Mouse (Mus musculus): ENCODE results near the gene Gmppb. TPM values are rescaled to one million over a fixed set of nuclear protein-coding genes. Genes with fewer than 3 reads are reported as not detected.

The Gmppb gene
- polyA plus RNA-seq, 1 experiment from 2014 or later, result 18.5 TPM

- ATAC-seq, result peak; percentile 15
- Histone ChIP-seq H3K36me3 (peaks cover 64% of the 10 kb centered on the region), H3K27ac (no peak within 1 kb of the TSS), H3K4me2 (replicated peaks) (peak within 1 kb of the TSS; percentile 28), H3K4me1 (replicated peaks) (peaks cover 29% of the 10 kb centered on the region), H3K9me3 (no peaks in the 10 kb centered on the region), H3K4me3 (replicated peaks) (0 out of 2 replicates have a peak within 1 kb of the TSS, but pooled peaks have one; percentile 2), H3K9ac (replicated peaks) (no peak within 1 kb of the TSS), H3K27me3 (no peaks in the 10 kb centered on the region)
- WGBS, result 61% methylated on average over 20 of the region's 20 CpGs
Measured at GRCm38 (mm10) chr9:108052885-108053664, 4.0 kb downstream of the Gmppb start, which contains the start of gene Amigo3. Gene Amigo3 (plus strand): TSS chr9:108053159.

GRCm38 (mm10) chr9:108053665-108054225 lies 4.7 kb downstream of the Gmppb start:
- Histone ChIP-seq H3K27ac (no peak overlapping the region), H3K36me3 (peaks cover 70% of the 10 kb centered on the region)
- WGBS, result 92% methylated on average over 15 of the region's 15 CpGs

GRCm38 (mm10) chr9:108054331-108055040 lies 5.4 kb downstream of the Gmppb start:
- Histone ChIP-seq H3K4me2 (replicated peaks) (no peak overlapping the region), H3K36me3 (peaks cover 78% of the 10 kb centered on the region), H3K9me3 (no peaks in the 10 kb centered on the region), H3K9ac (replicated peaks) (no peak overlapping the region), H3K27ac (no peak overlapping the region), H3K4me3 (replicated peaks) (no peak overlapping the region), H3K4me1 (replicated peaks) (peaks cover 22% of the 10 kb centered on the region), H3K27me3 (no peaks in the 10 kb centered on the region)
- WGBS, result 91% methylated on average over 22 of the region's 22 CpGs
- ATAC-seq, result no peak

More at GRCm38 (mm10) chr9:108053665-108054225, 4.7 kb downstream of the Gmppb start:
- Histone ChIP-seq H3K9me3 (no peaks in the 10 kb centered on the region), H3K4me3 (replicated peaks) (no peak overlapping the region), H3K4me1 (replicated peaks) (peaks cover 23% of the 10 kb centered on the region), H3K4me2 (replicated peaks) (no peak overlapping the region), H3K27me3 (no peaks in the 10 kb centered on the region), H3K9ac (replicated peaks) (no peak overlapping the region)
- ATAC-seq, result no peak

- no peak for ATAC-seq
- H3K4me1 ChIP-seq (replicated peaks), result peaks cover 16% of the 10 kb centered on the region
- H3K36me3 ChIP-seq, result peaks cover 84% of the 10 kb centered on the region
- H3K27ac ChIP-seq, result no peak overlapping the region
- H3K27me3 ChIP-seq, result no peaks in the 10 kb centered on the region
- WGBS, result 82% methylated on average over 1 of the region's 1 CpGs
- no peak overlapping the region for H3K4me3 ChIP-seq (replicated peaks)
- H3K9ac ChIP-seq (replicated peaks), result no peak overlapping the region
- H3K4me2 ChIP-seq (replicated peaks), result no peak overlapping the region
- H3K9me3 ChIP-seq, result no peaks in the 10 kb centered on the region
Measured at GRCm38 (mm10) chr9:108055061-108055460, 6.0 kb downstream of the Gmppb start.

GRCm38 (mm10) chr9:108055661-108056237 lies 6.7 kb downstream of the Gmppb start:
- H3K4me3 ChIP-seq (replicated peaks), result no peak overlapping the region
- H3K4me1 ChIP-seq (replicated peaks), result peaks cover 12% of the 10 kb centered on the region
- peaks cover 85% of the 10 kb centered on the region for H3K36me3 ChIP-seq
- H3K4me2 ChIP-seq (replicated peaks), result no peak overlapping the region
- WGBS, result 91% methylated on average over 6 of the region's 6 CpGs
- H3K27ac ChIP-seq, result no peak overlapping the region
- no peaks in the 10 kb centered on the region for H3K27me3 ChIP-seq
- H3K9me3 ChIP-seq, result no peaks in the 10 kb centered on the region
- H3K9ac ChIP-seq (replicated peaks), result no peak overlapping the region
- no peak for ATAC-seq

GRCm38 (mm10) chr9:108056361-108057261 lies 7.6 kb downstream of the Gmppb start:
- Histone ChIP-seq H3K4me1 (replicated peaks) (peaks cover 12% of the 10 kb centered on the region), H3K27me3 (no peaks in the 10 kb centered on the region), H3K27ac (no peak overlapping the region), H3K9ac (replicated peaks) (no peak overlapping the region), H3K36me3 (peaks cover 80% of the 10 kb centered on the region), H3K9me3 (no peaks in the 10 kb centered on the region), H3K4me3 (replicated peaks) (no peak overlapping the region), H3K4me2 (replicated peaks) (no peak overlapping the region)
- no peak for ATAC-seq
- 80% methylated on average over 28 of the region's 28 CpGs for WGBS

- Histone ChIP-seq H3K4me1 (replicated peaks) (peaks cover 14% of the 10 kb centered on the region), H3K4me2 (replicated peaks) (no peak overlapping the region), H3K27ac (no peak overlapping the region), H3K9ac (replicated peaks) (no peak overlapping the region), H3K36me3 (peaks cover 80% of the 10 kb centered on the region), H3K27me3 (no peaks in the 10 kb centered on the region), H3K9me3 (no peaks in the 10 kb centered on the region), H3K4me3 (replicated peaks) (no peak overlapping the region)
- 91% methylated on average over 5 of the region's 5 CpGs for WGBS
- no peak for ATAC-seq
Measured at GRCm38 (mm10) chr9:108057262-108057562, 8.2 kb downstream of the Gmppb start.

GRCm38 (mm10) chr9:108058291-108058690 lies 9.2 kb downstream of the Gmppb start:
- H3K9me3 ChIP-seq, result no peaks in the 10 kb centered on the region
- peaks cover 91% of the 10 kb centered on the region for H3K36me3 ChIP-seq
- H3K27me3 ChIP-seq, result no peaks in the 10 kb centered on the region
- H3K4me3 ChIP-seq (replicated peaks), result no peak overlapping the region
- 90% methylated on average over 9 of the region's 9 CpGs for WGBS
- no peak overlapping the region for H3K27ac ChIP-seq
- H3K4me1 ChIP-seq (replicated peaks), result peaks cover 5% of the 10 kb centered on the region; the same call in 1 of the 2 replicates
- no peak overlapping the region for H3K4me2 ChIP-seq (replicated peaks)
- no peak overlapping the region for H3K9ac ChIP-seq (replicated peaks)
- no peak for ATAC-seq

- Histone ChIP-seq H3K27ac (no peak overlapping the region), H3K27me3 (no peaks in the 10 kb centered on the region), H3K9ac (replicated peaks) (no peak overlapping the region; the same call in 1 of the 2 replicates), H3K9me3 (no peaks in the 10 kb centered on the region), H3K4me3 (replicated peaks) (no peak overlapping the region), H3K36me3 (peaks cover 82% of the 10 kb centered on the region), H3K4me2 (replicated peaks) (no peak overlapping the region), H3K4me1 (replicated peaks) (0 out of 2 replicates have a peak, but pooled peaks cover 2% of the 10 kb centered on the region)
- WGBS, result 83% methylated on average over 3 of the region's 3 CpGs
- ATAC-seq, result peak; percentile 22; the same call in 1 of the 2 replicates
Measured at GRCm38 (mm10) chr9:108062142-108062541, 13.1 kb downstream of the Gmppb start.

GRCm38 (mm10) chr9:108063361-108063760 lies 14.3 kb downstream of the Gmppb start:
- Histone ChIP-seq H3K9me3 (no peaks in the 10 kb centered on the region), H3K4me2 (replicated peaks) (no peak overlapping the region), H3K27ac (no peak overlapping the region), H3K36me3 (peaks cover 70% of the 10 kb centered on the region), H3K9ac (replicated peaks) (no peak overlapping the region), H3K4me3 (replicated peaks) (no peak overlapping the region), H3K4me1 (replicated peaks) (0 out of 2 replicates have a peak, but pooled peaks cover 4% of the 10 kb centered on the region), H3K27me3 (no peaks in the 10 kb centered on the region)
- ATAC-seq, result no peak
- 89% methylated on average over 12 of the region's 12 CpGs for WGBS

GRCm38 (mm10) chr9:108065491-108066011 lies 16.5 kb downstream of the Gmppb start:
- ATAC-seq, result 0 out of 2 replicates have a peak, but pooled peaks have one; percentile 44
- 0 out of 2 replicates have a peak, but pooled peaks cover 4% of the 10 kb centered on the region for H3K4me1 ChIP-seq (replicated peaks)

More at GRCm38 (mm10) chr9:108065491-108066011, 16.5 kb downstream of the Gmppb start:
- WGBS, result 53% methylated on average over 5 of the region's 5 CpGs
- Histone ChIP-seq H3K9ac (replicated peaks) (no peak overlapping the region), H3K9me3 (no peaks in the 10 kb centered on the region), H3K4me3 (replicated peaks) (no peak overlapping the region), H3K27ac (no peak overlapping the region), H3K27me3 (no peaks in the 10 kb centered on the region), H3K4me2 (replicated peaks) (no peak overlapping the region), H3K36me3 (peaks cover 68% of the 10 kb centered on the region)

Data from midbrain, embryonic 13.5 days (tissue).